ENCODE assay signal across 8 mouse cellular contexts in the genomic region with DNA sequence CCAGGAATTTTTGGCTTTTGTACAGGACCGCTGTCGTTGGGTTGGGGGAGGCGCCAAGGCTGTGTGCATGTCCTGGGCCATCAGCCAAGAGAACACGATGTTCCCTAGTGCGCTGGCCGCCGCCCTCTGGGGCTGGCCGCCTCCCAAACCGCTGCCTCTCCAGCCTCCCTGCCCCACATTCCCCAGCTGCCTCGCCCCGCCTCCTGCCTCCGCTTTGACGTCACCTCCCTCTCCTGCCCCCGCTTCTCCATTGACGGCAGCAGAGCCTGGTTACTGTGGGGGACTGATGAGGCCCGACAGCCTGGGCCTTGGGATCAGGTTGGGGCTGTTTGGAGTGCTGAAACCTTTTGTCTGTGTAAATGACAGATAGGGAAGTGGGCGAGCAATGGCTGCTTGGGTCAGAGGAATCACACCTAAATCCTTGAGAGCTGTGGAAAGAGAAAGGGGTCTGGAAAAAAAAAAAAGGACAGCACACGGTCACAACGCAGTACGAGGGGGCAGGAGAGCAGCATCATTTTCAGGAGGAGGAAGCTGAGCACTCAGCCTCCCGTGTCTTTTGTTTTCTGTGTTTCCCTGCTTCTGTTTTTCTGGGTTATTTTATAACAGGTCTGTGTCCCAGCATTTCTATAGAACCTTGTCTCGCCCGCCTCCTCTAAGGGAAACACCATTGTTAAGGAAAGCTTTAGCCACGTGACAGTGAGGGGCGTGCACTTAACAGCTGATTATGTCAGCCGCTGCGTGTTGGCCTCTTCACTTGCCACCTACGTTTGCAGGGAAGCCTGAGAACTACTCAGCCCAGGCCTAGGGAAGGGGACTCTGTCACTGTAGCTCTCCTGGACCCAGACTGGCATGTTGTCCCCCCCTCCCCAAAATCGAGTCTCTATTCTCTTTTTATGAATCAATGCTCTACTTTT. TPM values are rescaled to one million over a fixed set of nuclear protein-coding genes. Genes with fewer than 3 reads are reported as not detected.
DNase-seq lines count a peak whose midpoint lies in the region; ATAC-seq lines count a peak whose summit lies in the region.

No protein-coding gene starts in this region.

- H3K27ac ChIP-seq in forebrain, embryonic 14.5 days (ENCODE audit: low read depth, low read length) = peak overlapping the region; percentile 74
- H3K27ac ChIP-seq in neural tube, embryonic 14.5 days (ENCODE audit: low read depth, low read length) = peak overlapping the region; percentile 80

- 2% methylated on average over 29 of the region's 29 CpGs for WGBS in forebrain, embryonic 14.5 days
- 1% methylated on average over 29 of the region's 29 CpGs for WGBS in neural tube, embryonic 14.5 days

- no peaks in the 10 kb centered on the region for H3K27me3 ChIP-seq in forebrain, embryonic 14.5 days (replicated peaks; ENCODE audit: control insufficient read depth, insufficient read depth, low read length)
- H3K27me3 ChIP-seq in neural tube, embryonic 14.5 days (ENCODE audit: control insufficient read depth, insufficient read depth, low read length) = no peaks in the 10 kb centered on the region

- peak; percentile 8; the same call in 1 of the 2 replicates for ATAC-seq in forebrain, embryonic 14.5 days
- ATAC-seq in neural tube, embryonic 14.5 days (ENCODE audit: low read depth) = no peak

- peak overlapping the region; percentile 84 for H3K4me2 ChIP-seq in forebrain, embryonic 14.5 days (ENCODE audit: low read length)
- peak overlapping the region; percentile 73 for H3K4me2 ChIP-seq in neural tube, embryonic 14.5 days (ENCODE audit: low read depth, low read length)

- no peaks in the 10 kb centered on the region for H3K9me3 ChIP-seq in forebrain, embryonic 14.5 days (replicated peaks; ENCODE audit: control insufficient read depth, low read length)
- no peaks in the 10 kb centered on the region for H3K9me3 ChIP-seq in neural tube, embryonic 14.5 days (ENCODE audit: control insufficient read depth, low read length)

- DNase-seq in CD8-positive naive resting alpha-beta T cell, adult 2 months (ENCODE audit: low read depth in 2 of 2, low spot score in 2 of 2) = peak; percentile 85 to 86
- peak; percentile 96 for DNase-seq in c-Kit-positive CD71-positive TER-119-negative erythroid progenitor cells, embryonic 14.5 days (ENCODE audit: low read depth)
- DNase-seq in forebrain, embryonic 14.5 days (ENCODE audit: low spot score) = peak; percentile 92
- DNase-seq in heart, postnatal 14 days = peak; percentile 100
- DNase-seq in layer of hippocampus, adult 18-20 months (ENCODE audit: low spot score in 2 of 2) = peak; percentile 93 to 96
- peak; percentile 100 for DNase-seq in lung, adult 18-20 months
- peak; percentile 99 for DNase-seq in testis, postnatal 10 days (ENCODE audit: low spot score)

- peaks cover 44% of the 10 kb centered on the region for H3K4me1 ChIP-seq in forebrain, embryonic 14.5 days (ENCODE audit: control insufficient read depth, insufficient read depth, low read length)
- H3K4me1 ChIP-seq in neural tube, embryonic 14.5 days (ENCODE audit: control insufficient read depth, insufficient read depth, low read length) = peaks cover 29% of the 10 kb centered on the region

- peaks cover 19% of the 10 kb centered on the region for H3K36me3 ChIP-seq in forebrain, embryonic 14.5 days (ENCODE audit: control insufficient read depth, insufficient read depth, low read length)
- H3K36me3 ChIP-seq in neural tube, embryonic 14.5 days (ENCODE audit: control insufficient read depth, insufficient read depth, low read length) = peaks cover 13% of the 10 kb centered on the region

- peak overlapping the region; percentile 52 for H3K9ac ChIP-seq in forebrain, embryonic 14.5 days (ENCODE audit: low read length)
- H3K9ac ChIP-seq in neural tube, embryonic 14.5 days (replicated peaks; ENCODE audit: low read depth, low read length) = peak overlapping the region; percentile 55

- intact Hi-C loops in heart, postnatal 14 days (cut with DNase I) = loop anchor here (10.0 kb wide), 1 partner anchor 318 kb away; a partner anchor contains a TSS

- peak overlapping the region; percentile 22 for H3K4me3 ChIP-seq in forebrain, embryonic 14.5 days (ENCODE audit: low read depth, low read length)
- peak overlapping the region; percentile 19 for H3K4me3 ChIP-seq in neural tube, embryonic 14.5 days (ENCODE audit: low read depth, low read length)

RNA-seq across cellular contexts. Expression of a gene that starts 2.2 kb away (rescaled TPM):
- 6.8 and 11.6 TPM in 2 replicates for polyA plus RNA-seq in forebrain, embryonic 14.5 days (2014; fragmentation: Nextera tagmentation; extraction: Ambion mirVana)
- 100 to 1,000 TPM; 100 to 103 TPM for total RNA-seq in heart, postnatal 14 days (2021)
- 100 to 1,000 TPM in 1 of 2 experiments, 10 to 100 TPM in 1; 92.9 to 115 TPM for total RNA-seq in layer of hippocampus, adult 18-20 months (2021)
- 6.5 and 9.4 TPM in 2 replicates for polyA plus RNA-seq in neural tube, embryonic 14.5 days (2014; fragmentation: Nextera tagmentation; extraction: Ambion mirVana)

RNA-seq across cellular contexts. Expression of a gene that starts 9.0 kb away (rescaled TPM):
- polyA plus RNA-seq in forebrain, embryonic 14.5 days (2014; fragmentation: Nextera tagmentation; extraction: Ambion mirVana) = 124 and 188 TPM in 2 replicates
- total RNA-seq in heart, postnatal 14 days (2021) = 10 to 100 TPM; 68.8 to 72.6 TPM
- 1,000 to 10,000 TPM in 1 of 2 experiments, 100 to 1,000 TPM in 1; 995 to 1,010 TPM for total RNA-seq in layer of hippocampus, adult 18-20 months (2021)
- polyA plus RNA-seq in neural tube, embryonic 14.5 days (2014; fragmentation: Nextera tagmentation; extraction: Ambion mirVana) = 337 and 385 TPM in 2 replicates

RNA-seq across cellular contexts. Expression of a gene that starts 23.0 kb away (rescaled TPM):
- polyA plus RNA-seq in forebrain, embryonic 14.5 days (2014; fragmentation: Nextera tagmentation; extraction: Ambion mirVana) = 0.23 and 0.24 TPM in 2 replicates
- under 1 TPM; 0.14 to 0.32 TPM for total RNA-seq in heart, postnatal 14 days (2021)
- total RNA-seq in layer of hippocampus, adult 18-20 months (2021) = 1 to 10 TPM; 1.1 to 1.6 TPM
- polyA plus RNA-seq in neural tube, embryonic 14.5 days (2014; fragmentation: Nextera tagmentation; extraction: Ambion mirVana) = 0.43 and 0.52 TPM in 2 replicates

RNA-seq across cellular contexts. Expression of a gene that starts 25.1 kb away (rescaled TPM):
- 0.14 TPM in 2 replicates for polyA plus RNA-seq in forebrain, embryonic 14.5 days (2014; fragmentation: Nextera tagmentation; extraction: Ambion mirVana)
- under 1 TPM; 0.33 to 0.44 TPM for total RNA-seq in heart, postnatal 14 days (2021)
- 1 to 10 TPM; 1.3 to 1.6 TPM for total RNA-seq in layer of hippocampus, adult 18-20 months (2021)
- polyA plus RNA-seq in neural tube, embryonic 14.5 days (2014; fragmentation: Nextera tagmentation; extraction: Ambion mirVana) = 0.33 and 0.48 TPM in 2 replicates

RNA-seq across cellular contexts. Expression of a gene that starts 26.6 kb away (rescaled TPM):
- 45.2 and 49.6 TPM in 2 replicates for polyA plus RNA-seq in forebrain, embryonic 14.5 days (2014; fragmentation: Nextera tagmentation; extraction: Ambion mirVana)
- total RNA-seq in heart, postnatal 14 days (2021) = 1 to 10 TPM; 5.2 to 5.4 TPM
- total RNA-seq in layer of hippocampus, adult 18-20 months (2021) = 10 to 100 TPM; 15.2 to 21.0 TPM
- 24.7 and 27.7 TPM in 2 replicates for polyA plus RNA-seq in neural tube, embryonic 14.5 days (2014; fragmentation: Nextera tagmentation; extraction: Ambion mirVana)

Comparison
In these comparisons a context has a peak if more than half of its experiments do, and no peak if none do; other contexts are left out.
1. RNA of a gene that starts 9.0 kb away (total RNA-seq): 995 to 1,010 TPM in layer of hippocampus, adult 18-20 months; 68.8 to 72.6 TPM in heart, postnatal 14 days; every median in the first group is over 10 times any median in the second.
2. Peak in every context shown above with its lines, with median percentiles within 50 percentile points of each other: DNase-seq.